Mouse (Mus musculus): ENCODE results near the gene AL732309.1.

Gene AL732309.1

GRCm38 (mm10) chr2:25230581-25230980, 16.1 kb downstream of the AL732309.1 start:
- TF ChIP-seq POU5F1 (IDR thresholded peaks at IDR 0.05; ENCODE audit: borderline replicate concordance, low read length), result no peak
- TF ChIP-seq CTCF (conservative IDR thresholded peaks at IDR 0.05; ENCODE audit: low read length), result no peak
- TF ChIP-seq NANOG (IDR thresholded peaks at IDR 0.05; ENCODE audit: borderline replicate concordance, low read length), result no peak
- peaks cover 8% of the 10 kb centered on the region for H3K27me3 ChIP-seq (ENCODE audit: insufficient read depth, low read length)
- H3K9me3 ChIP-seq (ENCODE audit: low read length), result no peaks in the 10 kb centered on the region
- no peaks in the 10 kb centered on the region for H3K36me3 ChIP-seq (ENCODE audit: insufficient read depth, low read length)
- peaks cover 87% of the 10 kb centered on the region for H3K4me1 ChIP-seq (replicated peaks; ENCODE audit: low read depth, low read length)
- peak overlapping the region; percentile 64 for H3K4me3 ChIP-seq (replicated peaks; ENCODE audit: low read length)

- no peak overlapping the region for H3K4me3 ChIP-seq (replicated peaks; ENCODE audit: low read length)
- TF ChIP-seq CTCF (conservative IDR thresholded peaks at IDR 0.05; ENCODE audit: low read length) (no peak), POU5F1 (IDR thresholded peaks at IDR 0.05; ENCODE audit: borderline replicate concordance, low read length) (no peak), NANOG (IDR thresholded peaks at IDR 0.05; ENCODE audit: borderline replicate concordance, low read length) (no peak)
- H3K36me3 ChIP-seq (ENCODE audit: insufficient read depth, low read length), result no peaks in the 10 kb centered on the region
- H3K27me3 ChIP-seq (ENCODE audit: insufficient read depth, low read length), result peaks cover 6% of the 10 kb centered on the region
- no peaks in the 10 kb centered on the region for H3K9me3 ChIP-seq (ENCODE audit: low read length)
- H3K4me1 ChIP-seq (replicated peaks; ENCODE audit: low read depth, low read length), result peaks cover 82% of the 10 kb centered on the region
These were observed 17.1 kb downstream of the AL732309.1 start for GRCm38 (mm10) chr2:25229582-25229981.

- H3K27me3 ChIP-seq (ENCODE audit: insufficient read depth, low read length), result peaks cover 6% of the 10 kb centered on the region
- no peak for TF ChIP-seq POU5F1 (IDR thresholded peaks at IDR 0.05; ENCODE audit: borderline replicate concordance, low read length)
- no peak for TF ChIP-seq CTCF (conservative IDR thresholded peaks at IDR 0.05; ENCODE audit: low read length)
- no peak for TF ChIP-seq NANOG (IDR thresholded peaks at IDR 0.05; ENCODE audit: borderline replicate concordance, low read length)
- peaks cover 76% of the 10 kb centered on the region for H3K4me1 ChIP-seq (replicated peaks; ENCODE audit: low read depth, low read length)
- no peaks in the 10 kb centered on the region for H3K36me3 ChIP-seq (ENCODE audit: insufficient read depth, low read length)
- no peaks in the 10 kb centered on the region for H3K9me3 ChIP-seq (ENCODE audit: low read length)
- peak overlapping the region; percentile 73 for H3K4me3 ChIP-seq (replicated peaks; ENCODE audit: low read length)
These were observed 17.6 kb downstream of the AL732309.1 start for GRCm38 (mm10) chr2:25228995-25229530.

- Histone ChIP-seq H3K4me3 (replicated peaks; ENCODE audit: low read length) (peak overlapping the region; percentile 73), H3K9me3 (ENCODE audit: low read length) (no peaks in the 10 kb centered on the region), H3K27me3 (ENCODE audit: insufficient read depth, low read length) (peaks cover 6% of the 10 kb centered on the region), H3K4me1 (replicated peaks; ENCODE audit: low read depth, low read length) (peaks cover 75% of the 10 kb centered on the region), H3K36me3 (ENCODE audit: insufficient read depth, low read length) (peaks cover 6% of the 10 kb centered on the region)
- TF ChIP-seq CTCF (conservative IDR thresholded peaks at IDR 0.05; ENCODE audit: low read length) (peak; percentile 64), POU5F1 (IDR thresholded peaks at IDR 0.05; ENCODE audit: borderline replicate concordance, low read length) (no peak), NANOG (IDR thresholded peaks at IDR 0.05; ENCODE audit: borderline replicate concordance, low read length) (no peak)
These were observed 18.2 kb downstream of the AL732309.1 start for GRCm38 (mm10) chr2:25228431-25228889.

DNA sequence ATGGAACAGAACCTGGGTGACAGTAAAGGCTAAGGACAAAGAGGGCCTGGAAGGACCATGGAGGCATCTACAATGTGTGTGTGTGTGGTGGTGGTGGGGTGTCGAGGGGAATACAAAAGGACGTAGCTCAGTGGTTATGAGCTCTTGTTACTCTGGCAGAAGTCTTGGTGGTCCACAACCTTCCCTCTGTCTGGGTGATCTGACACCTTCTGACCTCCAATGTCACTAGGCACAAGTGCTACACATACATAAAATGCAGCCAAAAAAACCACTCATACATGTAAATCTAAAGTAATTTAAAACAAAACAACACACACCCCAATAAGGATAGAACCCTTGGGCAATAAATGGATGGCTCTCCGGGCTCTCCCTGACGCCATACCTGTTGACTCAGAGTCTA, 19.3 kb downstream of the AL732309.1 start:
- Histone ChIP-seq H3K36me3 (ENCODE audit: insufficient read depth, low read length) (peaks cover 16% of the 10 kb centered on the region), H3K4me1 (replicated peaks; ENCODE audit: low read depth, low read length) (peaks cover 73% of the 10 kb centered on the region), H3K27me3 (ENCODE audit: insufficient read depth, low read length) (no peaks in the 10 kb centered on the region), H3K9me3 (ENCODE audit: low read length) (no peaks in the 10 kb centered on the region), H3K4me3 (replicated peaks; ENCODE audit: low read length) (0 out of 2 replicates have a peak overlapping the region, but pooled peaks have one; percentile 73)
- TF ChIP-seq CTCF (conservative IDR thresholded peaks at IDR 0.05; ENCODE audit: low read length) (no peak), POU5F1 (IDR thresholded peaks at IDR 0.05; ENCODE audit: borderline replicate concordance, low read length) (no peak), NANOG (IDR thresholded peaks at IDR 0.05; ENCODE audit: borderline replicate concordance, low read length) (no peak)

- Histone ChIP-seq H3K36me3 (ENCODE audit: insufficient read depth, low read length) (peaks cover 22% of the 10 kb centered on the region), H3K9me3 (ENCODE audit: low read length) (no peaks in the 10 kb centered on the region), H3K27me3 (ENCODE audit: insufficient read depth, low read length) (no peaks in the 10 kb centered on the region), H3K4me1 (replicated peaks; ENCODE audit: low read depth, low read length) (peaks cover 72% of the 10 kb centered on the region), H3K4me3 (replicated peaks; ENCODE audit: low read length) (no peak overlapping the region)
- TF ChIP-seq POU5F1 (IDR thresholded peaks at IDR 0.05; ENCODE audit: borderline replicate concordance, low read length), result no peak
- no peak for TF ChIP-seq CTCF (conservative IDR thresholded peaks at IDR 0.05; ENCODE audit: low read length)
- no peak for TF ChIP-seq NANOG (IDR thresholded peaks at IDR 0.05; ENCODE audit: borderline replicate concordance, low read length)
These were observed 19.8 kb downstream of the AL732309.1 start for GRCm38 (mm10) chr2:25226864-25227263.

GRCm38 (mm10) chr2:25225811-25226379, 20.8 kb downstream of the AL732309.1 start:
- Histone ChIP-seq H3K4me3 (replicated peaks; ENCODE audit: low read length) (peak overlapping the region; percentile 81), H3K27me3 (ENCODE audit: insufficient read depth, low read length) (no peaks in the 10 kb centered on the region), H3K4me1 (replicated peaks; ENCODE audit: low read depth, low read length) (peaks cover 72% of the 10 kb centered on the region), H3K36me3 (ENCODE audit: insufficient read depth, low read length) (peaks cover 31% of the 10 kb centered on the region), H3K9me3 (ENCODE audit: low read length) (no peaks in the 10 kb centered on the region)
- no peak for TF ChIP-seq CTCF (conservative IDR thresholded peaks at IDR 0.05; ENCODE audit: low read length)
- no peak for TF ChIP-seq NANOG (IDR thresholded peaks at IDR 0.05; ENCODE audit: borderline replicate concordance, low read length)
- no peak for TF ChIP-seq POU5F1 (IDR thresholded peaks at IDR 0.05; ENCODE audit: borderline replicate concordance, low read length)

DNA sequence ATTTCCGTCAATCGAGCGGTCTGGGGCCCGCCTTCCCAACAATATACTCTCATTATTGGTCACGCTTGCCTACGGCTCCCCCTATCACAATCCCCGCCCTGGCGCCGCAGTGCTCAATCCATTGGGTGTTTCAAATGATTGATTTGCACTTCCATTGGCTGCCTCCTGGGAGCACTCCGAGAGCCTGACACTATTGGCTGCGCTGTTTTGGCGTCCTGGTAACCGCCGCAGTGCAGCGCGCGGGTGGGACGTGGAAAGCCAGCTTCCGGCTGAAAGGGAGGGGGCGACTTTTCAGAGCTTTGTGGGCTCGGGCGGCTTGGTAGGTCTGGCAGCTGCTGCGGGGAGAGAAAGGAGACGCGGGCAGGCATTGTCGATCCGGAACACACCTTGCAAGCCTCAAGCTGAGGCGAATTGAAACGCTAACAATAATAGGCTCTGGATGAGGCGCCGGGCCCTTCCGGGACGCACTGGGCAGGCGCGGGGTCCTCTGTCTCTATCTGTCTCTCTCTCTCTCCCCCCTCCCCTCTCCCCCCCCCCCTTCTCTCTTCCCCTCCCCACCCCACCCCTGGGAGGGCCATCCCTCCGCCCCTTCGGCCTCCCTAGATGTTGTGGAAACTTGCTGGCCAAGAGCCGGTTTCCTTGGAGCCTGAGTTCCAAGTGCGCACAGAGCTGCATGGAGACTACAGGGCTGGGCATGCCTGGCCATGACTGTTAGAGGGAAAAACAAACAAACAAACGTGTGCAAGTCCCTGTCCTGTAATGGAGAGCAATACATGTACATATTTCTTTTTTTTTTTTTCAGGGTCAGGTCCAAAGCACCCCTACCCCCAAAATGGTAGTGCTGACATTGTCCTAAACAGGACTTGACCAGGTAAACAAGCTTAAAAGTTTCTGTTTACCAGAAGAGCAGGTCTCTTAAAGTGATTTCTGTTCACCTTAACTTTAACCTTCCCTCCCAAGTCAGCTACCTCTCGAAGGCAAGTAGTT, 21.6 kb downstream of the AL732309.1 start:
- Histone ChIP-seq H3K9me3 (ENCODE audit: low read length) (no peaks in the 10 kb centered on the region), H3K4me1 (replicated peaks; ENCODE audit: low read depth, low read length) (peaks cover 72% of the 10 kb centered on the region), H3K36me3 (ENCODE audit: insufficient read depth, low read length) (peaks cover 33% of the 10 kb centered on the region), H3K27me3 (ENCODE audit: insufficient read depth, low read length) (no peaks in the 10 kb centered on the region), H3K4me3 (replicated peaks; ENCODE audit: low read length) (peak overlapping the region; percentile 81)
- TF ChIP-seq NANOG (IDR thresholded peaks at IDR 0.05; ENCODE audit: borderline replicate concordance, low read length), result peak; percentile 62; the same call in 1 of the 2 replicates
- TF ChIP-seq CTCF (conservative IDR thresholded peaks at IDR 0.05; ENCODE audit: low read length), result no peak
